Comparison of ENCODE assay signal across 22 mouse cellular contexts in genomic region chr9:71366573-71366972, GRCm38 (mm10).
DNase-seq lines count a peak whose midpoint lies in the region; ATAC-seq lines count a peak whose summit lies in the region.
"Had no signal": no experiment of that assay in that cellular context is flagged by ENCODE, and none has a peak within 500 bp of the region (broad histone marks: within the 10 kb centered on the region; RNA-seq: fewer than 3 reads in every experiment).

No protein-coding gene starts in this region.

- DNase-seq in cerebellum, postnatal 10 days = peak; percentile 50 to 53
- DNase-seq in cerebellum, postnatal 36 days = no peak
- no peak for DNase-seq in heart, postnatal 36 days
- DNase-seq in kidney, postnatal 4 days = peak; percentile 23 to 35
- DNase-seq in embryonic facial prominence, embryonic 11.5 days (ENCODE audit: low spot score) = peak; percentile 5
- no peak for DNase-seq in right cerebral cortex, postnatal 25 days
- DNase-seq: adrenal gland, adult 2 months; cerebellum, adult 8-10 months; gastrocnemius, postnatal 10 days; heart, adult 2 months; liver, embryonic 13.5 days; right cerebral cortex, adult 18-20 months; thymus, postnatal 25 days had no signal

- H3K27me3 ChIP-seq in heart, embryonic 14.5 days (ENCODE audit: control insufficient read depth, insufficient read depth, low read length) = no peaks in the 10 kb centered on the region
- no peaks in the 10 kb centered on the region for H3K27me3 ChIP-seq in kidney, embryonic 16.5 days (ENCODE audit: insufficient read depth, low read length)
- H3K27me3 ChIP-seq in embryonic facial prominence, embryonic 11.5 days (ENCODE audit: control insufficient read depth, insufficient read depth, low read length) = no peaks in the 10 kb centered on the region
- H3K27me3 ChIP-seq: kidney, embryonic 15.5 days; liver, embryonic 13.5 days; lung, embryonic 15.5 days; midbrain, embryonic 12.5 days; neural tube, embryonic 13.5 days had no signal

- H3K4me2 ChIP-seq in heart, embryonic 14.5 days (ENCODE audit: low read length) = peak overlapping the region; percentile 41
- no peak overlapping the region for H3K4me2 ChIP-seq in kidney, embryonic 16.5 days (replicated peaks; ENCODE audit: low read depth, low read length)
- no peak overlapping the region for H3K4me2 ChIP-seq in embryonic facial prominence, embryonic 11.5 days (ENCODE audit: low read depth, low read length)
- H3K4me2 ChIP-seq: forebrain, embryonic 12.5 days; hindbrain, embryonic 14.5 days; kidney, embryonic 15.5 days; limb, embryonic 12.5 days; liver, embryonic 13.5 days; lung, embryonic 15.5 days; midbrain, embryonic 12.5 days; neural tube, embryonic 13.5 days had no signal

- peak overlapping the region in 1 of 2 experiments; percentile 50; a peak in 2 of 4 replicates for H3K27ac ChIP-seq in heart, embryonic 14.5 days (replicated peaks in 1 of 2; ENCODE audit: control insufficient read depth in 1 of 2, insufficient read depth in 1 of 2, low read depth in 2 of 2, low read length in 2 of 2)
- H3K27ac ChIP-seq in kidney, embryonic 16.5 days (ENCODE audit: low read length) = no peak overlapping the region
- no peak overlapping the region for H3K27ac ChIP-seq in embryonic facial prominence, embryonic 11.5 days (replicated peaks; ENCODE audit: low read depth, low read length)
- H3K27ac ChIP-seq: forebrain, embryonic 12.5 days; heart, adult 2 months; hindbrain, embryonic 14.5 days; kidney, embryonic 15.5 days; limb, embryonic 12.5 days; liver, embryonic 13.5 days; lung, embryonic 15.5 days; midbrain, embryonic 12.5 days; neural tube, embryonic 13.5 days had no signal

- H3K4me1 ChIP-seq in heart, embryonic 14.5 days (ENCODE audit: control insufficient read depth in 2 of 2, insufficient read depth in 2 of 2, low read length in 2 of 2) = peaks cover 10 to 18% of the 10 kb centered on the region in 2 experiments; a peak in 3 of 4 replicates
- H3K4me1 ChIP-seq in kidney, embryonic 16.5 days (ENCODE audit: insufficient read depth, low read length) = peaks cover 17% of the 10 kb centered on the region
- no peaks in the 10 kb centered on the region; the same call in 1 of the 2 replicates for H3K4me1 ChIP-seq in embryonic facial prominence, embryonic 11.5 days (ENCODE audit: control insufficient read depth, insufficient read depth, low read length)
- H3K4me1 ChIP-seq: liver, embryonic 13.5 days; lung, embryonic 15.5 days; neural tube, embryonic 13.5 days had no signal

- ATAC-seq in heart, embryonic 14.5 days (ENCODE audit: insufficient number of reproducible peaks, insufficient read depth, low FRiP score, low read depth) = no peak
- ATAC-seq in kidney, embryonic 16.5 days (ENCODE audit: low FRiP score, low TSS enrichment) = no peak
- no peak for ATAC-seq in embryonic facial prominence, embryonic 11.5 days (replicated peaks; ENCODE audit: insufficient number of reproducible peaks, low FRiP score, low TSS enrichment, low read depth)

- peaks cover 3% of the 10 kb centered on the region; the same call in 1 of the 2 replicates for H3K9me3 ChIP-seq in heart, embryonic 14.5 days (ENCODE audit: control insufficient read depth, low read length)
- peaks cover 11% of the 10 kb centered on the region; the same call in 1 of the 2 replicates for H3K9me3 ChIP-seq in kidney, embryonic 16.5 days (ENCODE audit: low read length)
- H3K9me3 ChIP-seq in embryonic facial prominence, embryonic 11.5 days (replicated peaks; ENCODE audit: control insufficient read depth, low read length) = no peaks in the 10 kb centered on the region; the same call in 1 of the 2 replicates
- H3K9me3 ChIP-seq: kidney, embryonic 15.5 days; limb, embryonic 12.5 days; liver, embryonic 13.5 days; lung, embryonic 15.5 days; midbrain, embryonic 12.5 days had no signal

- H3K4me3 ChIP-seq in heart, embryonic 14.5 days (ENCODE audit: control insufficient read depth in 1 of 2, insufficient read depth in 1 of 2, low read depth in 1 of 2, low read length in 2 of 2) = no peak overlapping the region
- no peak overlapping the region for H3K4me3 ChIP-seq in kidney, embryonic 16.5 days (ENCODE audit: low read length)
- H3K4me3 ChIP-seq in embryonic facial prominence, embryonic 11.5 days (ENCODE audit: low read depth, low read length) = no peak overlapping the region
- H3K4me3 ChIP-seq: forebrain, embryonic 12.5 days; heart, adult 2 months; kidney, embryonic 15.5 days; limb, embryonic 12.5 days; liver, embryonic 13.5 days; lung, embryonic 15.5 days; midbrain, embryonic 12.5 days; neural tube, embryonic 13.5 days had no signal

- 16% methylated on average over 9 of the region's 9 CpGs for WGBS in heart, embryonic 14.5 days
- 58% methylated on average over 9 of the region's 9 CpGs for WGBS in kidney, embryonic 16.5 days
- 65% methylated on average over 9 of the region's 9 CpGs for WGBS in embryonic facial prominence, embryonic 11.5 days

- intact Hi-C loops in heart, postnatal 36 days (cut with DNase I) = loop anchor here (10.0 kb wide), 1 partner anchor 152 kb away; the partner anchor contains the start of gene Aldh1a2

- no peaks in the 10 kb centered on the region for H3K36me3 ChIP-seq in heart, embryonic 14.5 days (ENCODE audit: control insufficient read depth, insufficient read depth, low read length)
- H3K36me3 ChIP-seq in kidney, embryonic 16.5 days (ENCODE audit: insufficient read depth, low read length) = no peaks in the 10 kb centered on the region
- H3K36me3 ChIP-seq in embryonic facial prominence, embryonic 11.5 days (replicated peaks; ENCODE audit: control insufficient read depth, insufficient read depth, low read depth, low read length) = no peaks in the 10 kb centered on the region
- H3K36me3 ChIP-seq: forebrain, embryonic 12.5 days; kidney, embryonic 15.5 days; limb, embryonic 12.5 days; liver, embryonic 13.5 days; lung, embryonic 15.5 days; midbrain, embryonic 12.5 days; neural tube, embryonic 13.5 days had no signal

- H3K9ac ChIP-seq in heart, embryonic 14.5 days (ENCODE audit: low read length) = 0 out of 2 replicates have a peak overlapping the region, but pooled peaks have one; percentile 12
- H3K9ac ChIP-seq in kidney, embryonic 16.5 days (replicated peaks; ENCODE audit: low read length) = no peak overlapping the region
- no peak overlapping the region for H3K9ac ChIP-seq in embryonic facial prominence, embryonic 11.5 days (replicated peaks; ENCODE audit: low read length)
- H3K9ac ChIP-seq: forebrain, embryonic 12.5 days; hindbrain, embryonic 14.5 days; kidney, embryonic 15.5 days; limb, embryonic 12.5 days; liver, embryonic 13.5 days; lung, embryonic 15.5 days; midbrain, embryonic 12.5 days; neural tube, embryonic 13.5 days had no signal

Comparison
In these comparisons a context has a peak if more than half of its experiments do, and no peak if none do; other contexts are left out.
1. DNase-seq: peak in cerebellum, postnatal 10 days (2 of 2), kidney, postnatal 4 days (2 of 2) and embryonic facial prominence, embryonic 11.5 days (single experiment); none in cerebellum, postnatal 36 days (0 of 2), heart, postnatal 36 days (0 of 2) and right cerebral cortex, postnatal 25 days (single experiment).